Mouse (Mus musculus): Measurements from ENCODE around the gene Syt12. TPM values are rescaled to one million over a fixed set of nuclear protein-coding genes. Genes with fewer than 3 reads are reported as not detected.

Syt12 gene
- 1 to 10 TPM in 1 of 2 experiments, under 1 TPM in 1; 0.47 to 2.7 TPM for total RNA-seq (2021)

DNA sequence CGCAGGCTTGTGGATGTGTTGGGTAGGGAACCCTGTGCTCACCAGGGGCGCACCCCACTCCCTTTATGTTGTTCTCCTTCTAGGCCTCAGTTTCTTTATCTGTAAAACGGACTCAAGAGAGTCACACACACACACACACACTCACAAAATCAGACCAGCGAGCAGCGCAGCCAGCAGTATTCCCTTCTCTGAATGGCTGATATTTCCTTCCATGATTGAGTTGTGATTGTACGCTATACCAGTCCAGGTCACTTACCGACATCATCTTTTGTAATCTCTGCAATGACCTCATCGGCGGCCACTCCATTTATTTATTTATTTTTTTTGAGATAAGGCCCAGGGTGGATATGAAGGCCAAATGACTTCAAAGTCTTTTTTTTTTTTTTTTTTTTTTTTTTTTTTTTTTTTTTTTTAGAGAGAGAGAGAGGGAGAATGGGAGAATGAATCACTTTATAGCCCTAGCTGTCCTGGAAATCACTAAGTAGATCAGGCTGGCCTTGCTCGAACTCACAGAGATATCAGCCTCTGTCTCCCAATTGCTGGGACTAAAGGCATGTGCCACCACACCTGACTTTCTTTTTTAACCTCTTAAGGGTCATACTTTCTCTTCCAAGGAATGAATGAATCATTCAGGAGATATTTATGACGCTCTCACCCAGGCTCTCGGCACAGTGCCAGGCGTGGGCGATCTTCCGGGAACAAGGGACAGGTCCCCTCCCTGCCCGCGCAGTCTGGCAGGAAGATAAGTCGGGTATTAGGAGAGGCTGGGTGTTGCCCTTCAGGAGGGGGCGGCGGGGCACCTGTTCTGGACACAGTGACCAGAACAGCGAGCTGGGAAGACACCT is at the start of gene Syt12:
TSS of gene Syt12 (minus strand) at position 103 of the 845 bp plus-strand sequence.
- intact Hi-C loops (cut with DNase I) = no loop called here
- peak; percentile 39 to 47 for DNase-seq

DNA sequence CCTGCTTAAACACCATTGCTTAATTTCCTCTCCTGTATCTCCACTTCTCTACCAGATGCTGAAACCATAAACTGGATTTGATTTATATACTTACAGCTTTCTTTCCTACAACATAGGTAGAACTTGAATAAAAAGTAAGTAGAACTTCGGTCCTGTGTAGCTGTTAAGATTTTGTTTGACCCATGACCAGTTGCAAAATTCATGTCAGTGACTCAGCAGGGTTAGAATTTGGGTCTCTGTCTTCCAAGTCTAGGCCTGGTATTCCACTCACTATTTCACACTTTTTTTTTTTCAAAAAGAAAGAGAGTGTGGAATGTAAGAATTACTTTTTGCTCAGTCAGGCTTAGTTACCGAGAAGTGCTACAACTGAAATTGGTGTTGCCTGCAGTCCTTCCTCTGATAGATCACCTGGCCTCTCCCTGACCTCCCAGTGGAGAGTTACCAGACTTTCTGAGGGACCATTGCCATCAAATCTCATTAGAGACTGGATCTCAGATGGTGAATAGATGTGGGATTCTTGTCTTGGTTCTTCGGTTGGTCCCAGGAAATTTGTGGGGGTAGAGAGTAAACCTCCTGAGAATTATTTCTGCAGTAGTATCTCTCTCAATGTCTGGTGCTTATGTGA is 44.3 kb upstream of the Syt12 start:
- DNase-seq = no peak
- intact Hi-C loops (cut with DNase I) = no loop called here

DNA sequence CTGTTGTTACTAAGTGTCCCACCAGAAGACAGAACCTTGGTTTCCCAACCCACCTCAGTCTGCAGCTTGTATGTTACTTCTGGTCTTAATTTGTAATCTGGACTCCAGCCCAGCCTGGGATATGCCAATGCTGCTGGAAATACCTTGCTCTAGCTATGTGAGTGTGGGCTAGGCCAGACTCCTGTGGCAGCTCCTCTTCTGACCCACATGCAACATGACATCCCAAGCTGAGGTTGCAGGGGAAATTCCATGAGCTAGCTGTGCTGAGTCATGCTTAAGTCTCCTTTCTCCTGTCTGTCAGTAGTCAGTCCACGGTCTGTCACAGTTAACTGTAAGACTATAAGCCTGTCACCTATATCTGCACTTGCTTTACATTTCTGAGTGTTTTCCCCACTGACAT is 40.2 kb upstream of the Syt12 start:
- DNase-seq = no peak
- intact Hi-C loops (cut with DNase I) = no loop called here

DNA sequence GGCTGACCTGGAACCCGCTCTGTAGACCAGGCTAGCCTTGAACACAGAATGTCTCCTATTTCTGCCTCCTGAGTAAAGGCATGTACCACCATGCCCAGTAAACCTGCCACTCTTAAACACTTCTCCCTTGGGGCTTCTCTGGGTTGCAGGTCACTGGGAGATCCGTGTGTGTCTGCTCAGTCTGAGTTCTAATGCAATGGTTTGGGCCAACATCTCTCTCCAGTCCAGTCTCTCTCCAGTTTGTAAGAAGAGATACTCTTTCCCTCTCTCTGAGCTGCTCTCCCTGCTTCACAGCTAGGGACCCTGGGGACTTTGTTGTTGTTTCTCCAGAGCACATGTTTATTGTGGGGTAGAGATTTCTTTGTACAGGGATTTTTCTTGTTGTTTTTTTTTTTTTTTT is 39.0 kb upstream of the Syt12 start:
- intact Hi-C loops (cut with DNase I) = no loop called here
- no peak for DNase-seq

DNA sequence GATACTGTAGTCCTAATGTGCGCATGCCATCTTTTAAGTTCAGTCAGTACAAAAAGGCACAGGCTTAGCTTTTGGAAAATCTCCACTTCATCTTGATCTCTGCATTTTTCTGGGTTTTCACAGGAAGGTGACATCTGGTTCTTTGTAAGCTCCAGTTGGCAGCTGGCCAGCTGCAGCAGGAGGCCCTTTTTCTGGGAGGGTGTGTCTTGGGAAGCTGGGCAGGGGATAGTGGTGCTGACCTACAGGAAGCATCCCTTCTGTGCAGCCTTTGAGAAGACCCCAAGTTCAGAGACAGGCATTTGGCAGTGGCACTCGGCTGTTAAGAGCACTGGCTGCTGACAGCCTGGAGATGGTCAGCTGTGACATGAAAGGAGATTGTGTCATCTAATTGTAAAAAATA is 38.5 kb upstream of the Syt12 start:
- DNase-seq = peak in 1 of 2 experiments; percentile 16
- intact Hi-C loops (cut with DNase I) = no loop called here

DNA sequence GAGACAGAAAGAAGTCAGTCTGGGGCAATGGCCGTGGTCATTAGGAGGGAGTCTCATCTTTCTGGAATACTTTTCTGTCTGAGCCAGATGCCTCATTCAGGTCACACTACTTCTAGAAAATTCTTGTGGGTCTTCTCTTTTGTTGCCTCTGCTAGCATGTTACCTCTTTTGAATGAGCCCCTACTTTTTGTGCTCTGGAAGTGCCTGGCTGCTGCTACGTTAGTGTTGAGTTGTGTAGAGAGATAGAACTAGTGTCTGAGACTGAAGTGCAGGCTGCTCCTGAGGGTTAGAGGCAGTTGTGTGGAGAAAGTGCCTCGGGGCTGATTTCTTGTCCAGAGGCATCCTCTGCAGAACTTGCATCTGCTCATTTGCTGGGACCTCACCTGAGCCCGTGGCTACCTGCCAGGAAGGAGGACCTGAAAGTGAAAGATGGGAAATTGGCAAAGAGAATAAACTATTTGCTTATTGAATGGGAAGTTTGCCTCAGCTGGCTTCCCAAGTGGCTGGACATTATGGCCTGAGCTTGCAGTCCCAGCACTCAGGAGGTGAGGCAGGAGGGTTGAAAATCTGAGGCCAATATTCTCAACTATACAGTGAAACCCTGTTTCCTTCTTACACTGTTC is 36.1 kb upstream of the Syt12 start:
- intact Hi-C loops (cut with DNase I) = no loop called here
- DNase-seq = no peak

DNA sequence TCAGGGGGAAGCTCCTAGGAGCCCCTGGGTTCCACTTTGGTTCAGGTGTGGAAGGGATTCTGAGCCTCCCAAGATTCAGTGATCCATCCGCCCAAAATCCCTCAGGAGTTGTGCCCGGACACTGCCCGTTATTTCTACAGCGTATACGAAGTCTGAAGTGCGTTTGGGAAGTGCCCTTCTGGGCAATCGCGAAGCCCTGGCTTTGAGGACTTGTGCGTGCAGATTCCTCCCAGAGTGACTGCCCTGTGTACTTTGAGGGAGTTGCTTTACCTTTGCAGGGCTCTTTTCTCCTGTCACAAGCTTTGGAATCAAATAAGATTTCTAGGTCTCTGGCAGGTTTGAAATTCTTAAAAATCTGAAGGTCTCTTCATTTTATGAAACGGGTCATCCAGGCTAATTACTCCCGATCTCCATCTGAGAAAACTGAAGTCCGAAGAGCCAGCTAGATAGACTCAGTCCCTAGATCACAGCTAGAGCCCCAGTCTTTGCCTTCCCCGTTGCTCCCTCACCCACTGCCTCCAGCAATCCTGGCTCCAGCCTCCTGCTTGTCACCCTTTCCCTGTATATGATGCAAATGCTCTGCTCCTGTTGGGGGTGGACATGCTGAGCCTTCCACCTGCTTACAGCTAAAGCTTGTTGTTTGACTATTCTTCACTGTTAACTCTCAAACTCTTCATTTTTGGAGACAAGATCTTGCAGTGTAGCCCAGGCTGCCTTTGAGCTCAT is 34.0 kb upstream of the Syt12 start:
- no peak for DNase-seq
- intact Hi-C loops (cut with DNase I) = no loop called here

DNA sequence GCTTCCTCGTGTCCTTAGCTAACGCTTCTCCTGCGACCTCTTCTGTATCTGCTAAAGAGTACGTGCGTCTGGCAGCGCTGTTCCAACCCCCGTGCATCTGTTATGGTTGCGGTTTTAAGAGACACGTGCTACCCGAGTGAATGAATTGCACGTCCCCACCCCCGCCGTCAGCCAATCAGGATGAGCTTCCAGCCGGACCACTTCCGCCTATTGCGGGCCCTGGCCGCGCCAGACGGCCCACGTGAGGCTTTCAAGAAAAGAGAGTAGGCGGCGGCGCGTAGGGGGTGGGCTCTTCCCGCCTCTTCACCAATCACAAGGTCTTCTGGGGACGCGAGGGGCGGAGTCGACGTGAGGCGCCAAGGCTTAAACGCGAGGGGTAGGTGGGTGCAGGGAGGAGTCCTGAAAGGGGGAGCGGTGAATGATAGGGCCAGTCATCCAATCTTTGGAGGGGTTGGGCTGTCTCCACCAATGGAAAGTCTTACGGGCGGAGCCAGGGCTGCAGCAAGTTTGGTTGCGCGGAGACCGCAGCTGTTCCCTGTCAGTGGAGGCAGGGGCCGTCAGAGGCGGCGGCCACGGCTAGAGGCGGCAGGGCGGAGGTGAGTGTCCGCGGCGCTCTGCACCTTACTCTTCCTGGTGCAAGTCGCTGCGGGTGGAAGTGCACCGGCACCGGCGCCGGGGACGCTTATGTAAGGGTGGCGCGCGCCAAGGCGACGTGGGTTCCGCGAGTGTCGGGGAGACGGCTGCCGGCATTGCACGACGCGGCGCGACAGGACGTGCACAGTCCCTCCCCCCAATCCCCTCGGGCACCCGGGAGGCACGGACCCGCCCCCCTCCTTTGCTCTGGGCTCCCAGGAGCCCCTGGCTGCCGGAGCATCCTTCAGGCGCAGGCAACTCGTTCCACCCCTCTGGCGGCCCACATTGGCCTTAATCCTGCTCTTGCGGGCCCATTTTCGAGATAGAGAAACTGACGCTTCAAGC is 33.0 kb upstream of the Syt12 start, which contains the start of gene Pcx:
TSS of gene Pcx (plus strand) at position 487 of the 978 bp plus-strand sequence.
- intact Hi-C loops (cut with DNase I) = loop anchor here (10.0 kb wide), 1 partner anchor 325 kb away; the partner anchor contains the start of genes Ccdc87 and Ccs
- DNase-seq = peak; percentile 100

DNA sequence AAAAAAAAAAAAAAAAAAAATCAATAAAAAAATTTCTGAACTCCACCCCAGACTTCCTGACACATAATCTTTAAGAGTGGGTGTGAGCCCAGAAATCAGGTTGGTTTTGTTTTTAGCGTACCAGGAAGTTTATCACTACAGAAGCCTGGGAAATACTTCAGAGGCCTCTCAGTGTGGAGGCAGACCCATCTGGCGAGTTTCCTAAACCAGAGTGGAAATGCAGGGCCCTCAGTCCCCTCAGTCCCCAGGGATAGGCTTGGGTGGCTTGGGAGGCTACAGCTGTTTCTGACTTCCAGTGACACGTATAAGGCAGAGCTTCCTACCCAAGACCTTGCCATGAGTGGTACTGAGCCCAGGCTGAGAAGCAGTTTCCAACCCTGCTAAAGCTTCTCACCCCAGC is 30.5 kb upstream of the Syt12 start:
- intact Hi-C loops (cut with DNase I) = loop anchor here (10.0 kb wide), 1 partner anchor 327 kb away; the partner anchor contains the start of genes Ccdc87 and Ccs
- no peak for DNase-seq

DNA sequence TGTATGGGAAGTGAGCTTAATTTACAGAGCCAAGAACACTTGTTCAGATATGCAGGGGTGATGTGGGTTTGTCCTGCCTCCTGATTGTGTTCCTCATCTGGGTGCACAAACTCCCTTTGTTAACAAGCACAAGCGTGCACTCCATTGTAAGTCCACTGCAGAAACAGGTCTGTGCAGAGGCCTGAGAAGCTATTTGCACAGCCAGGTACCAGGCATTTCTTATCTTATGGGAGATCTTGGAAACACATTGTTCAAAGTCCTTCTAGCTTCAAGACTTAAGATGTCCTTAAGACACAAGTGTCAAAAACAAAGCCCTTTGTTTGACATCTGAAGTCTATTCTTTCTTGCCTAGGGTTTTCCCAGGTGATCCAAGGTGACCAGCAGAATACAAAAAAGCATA is 27.6 kb upstream of the Syt12 start:
- DNase-seq = no peak
- intact Hi-C loops (cut with DNase I) = loop anchor here (10.0 kb wide), 1 partner anchor 330 kb away; the partner anchor contains the start of genes Ccdc87 and Ccs

DNA sequence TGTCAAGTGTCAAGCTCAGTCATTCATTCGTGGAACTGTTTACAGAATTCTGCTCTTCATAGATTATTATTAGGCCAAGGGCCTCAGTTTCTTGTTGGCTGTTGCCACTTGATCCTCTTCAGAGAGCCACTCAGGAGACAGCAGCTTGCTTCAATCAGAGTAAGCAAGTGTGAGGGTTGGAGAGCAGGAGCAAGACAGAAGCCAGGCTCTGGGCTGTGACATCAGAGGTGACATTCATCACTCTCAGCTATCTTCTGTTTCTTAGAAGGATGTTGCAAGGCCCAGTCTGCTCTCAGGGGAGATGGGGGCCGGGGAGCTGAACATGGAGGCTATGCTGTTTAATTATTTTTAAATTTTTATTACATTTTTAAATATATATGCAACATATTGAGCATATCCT is 25.5 kb upstream of the Syt12 start:
- intact Hi-C loops (cut with DNase I) = loop anchor here (10.0 kb wide), 1 partner anchor 332 kb away; the partner anchor contains the start of genes Ccdc87 and Ccs
- peak in 1 of 2 experiments; percentile 10 for DNase-seq

DNA sequence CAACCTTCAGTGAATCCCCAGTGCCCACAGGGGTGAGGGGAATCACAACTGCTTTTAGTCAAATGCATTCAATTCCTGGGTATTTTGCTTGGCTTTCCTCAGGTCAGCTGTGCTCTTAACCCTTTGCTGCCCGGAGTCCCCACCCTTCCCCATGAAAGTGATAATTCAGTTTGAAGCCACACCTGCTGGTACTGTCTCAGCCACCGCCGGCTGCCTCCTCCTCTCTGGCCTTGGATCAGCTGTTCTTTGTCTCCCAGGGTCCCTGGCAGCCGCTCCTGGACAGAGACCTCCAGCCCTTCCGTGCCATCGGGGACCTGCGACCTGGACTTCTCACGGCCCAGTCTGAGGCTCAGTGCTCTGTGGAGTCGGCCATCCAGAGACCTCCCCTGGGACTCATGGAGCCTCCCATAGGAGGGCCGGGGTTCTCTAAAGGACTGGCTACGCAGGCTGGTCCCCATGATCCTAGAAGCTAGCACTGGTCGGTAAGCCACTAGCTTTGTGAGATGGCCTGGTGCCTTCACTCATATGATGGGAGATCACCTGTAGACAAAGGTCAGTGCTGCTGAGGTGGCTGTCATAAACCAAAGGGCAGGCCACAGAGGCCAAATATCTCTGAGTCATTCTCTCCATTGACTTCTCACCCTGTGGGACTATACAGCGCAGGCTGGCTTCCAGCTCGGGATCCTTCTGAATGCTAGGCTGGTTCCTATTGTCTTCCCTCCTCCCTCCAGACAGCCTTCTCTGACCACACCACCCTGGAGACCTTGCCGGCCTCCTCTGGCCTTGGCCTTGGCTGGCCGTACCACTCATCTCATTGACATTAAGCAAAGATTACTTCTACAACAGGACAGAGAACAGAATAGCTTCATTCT is 21.1 kb upstream of the Syt12 start, which contains the start of gene 2010003K11Rik:
TSS of gene 2010003K11Rik (minus strand) at position 522 of the 872 bp plus-strand sequence.
- intact Hi-C loops (cut with DNase I) = loop anchor here (2.0 to 5.0 kb wide), 2 partner anchors 129 to 245 kb away; partner anchors contain the start of gene Rce1
- DNase-seq = no peak

DNA sequence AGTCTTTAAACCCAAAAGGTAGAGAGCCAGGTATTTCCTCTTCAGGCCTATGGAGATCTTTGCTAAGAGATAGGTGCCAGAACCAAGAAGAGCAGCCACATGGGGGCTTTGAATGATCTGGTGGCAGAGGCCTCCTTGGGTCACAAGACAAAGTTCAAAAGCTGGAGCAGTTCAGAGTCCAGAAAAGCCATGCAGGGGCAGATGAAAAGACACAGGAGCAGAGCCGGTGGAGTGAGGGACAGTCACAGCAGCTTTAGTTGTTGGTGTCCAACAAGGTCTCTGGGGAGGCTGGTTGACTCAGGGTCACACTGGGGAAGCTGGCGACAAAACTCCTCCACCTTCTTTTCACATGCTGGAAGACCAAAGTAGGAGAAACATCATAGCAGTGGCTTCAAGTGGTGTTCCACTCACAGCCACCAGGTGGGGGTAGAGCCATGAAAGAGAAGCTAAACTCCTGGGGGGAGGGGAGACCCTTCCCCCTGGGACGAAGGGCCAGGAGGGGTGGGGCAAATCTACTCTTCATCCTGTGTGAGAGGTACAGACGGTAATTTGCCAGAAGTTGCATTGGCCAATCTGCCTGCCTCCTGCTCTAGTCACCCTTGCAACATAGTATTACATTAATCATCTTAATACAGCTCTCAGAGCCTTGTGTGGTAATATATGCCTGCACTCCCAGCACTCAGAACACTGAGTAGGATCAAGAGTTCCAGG is 20.2 kb upstream of the Syt12 start:
- peak; percentile 70 to 82 for DNase-seq
- intact Hi-C loops (cut with DNase I) = loop anchor here (5.0 kb wide), 1 partner anchor 130 kb away; the partner anchor contains the start of gene Rce1

DNA sequence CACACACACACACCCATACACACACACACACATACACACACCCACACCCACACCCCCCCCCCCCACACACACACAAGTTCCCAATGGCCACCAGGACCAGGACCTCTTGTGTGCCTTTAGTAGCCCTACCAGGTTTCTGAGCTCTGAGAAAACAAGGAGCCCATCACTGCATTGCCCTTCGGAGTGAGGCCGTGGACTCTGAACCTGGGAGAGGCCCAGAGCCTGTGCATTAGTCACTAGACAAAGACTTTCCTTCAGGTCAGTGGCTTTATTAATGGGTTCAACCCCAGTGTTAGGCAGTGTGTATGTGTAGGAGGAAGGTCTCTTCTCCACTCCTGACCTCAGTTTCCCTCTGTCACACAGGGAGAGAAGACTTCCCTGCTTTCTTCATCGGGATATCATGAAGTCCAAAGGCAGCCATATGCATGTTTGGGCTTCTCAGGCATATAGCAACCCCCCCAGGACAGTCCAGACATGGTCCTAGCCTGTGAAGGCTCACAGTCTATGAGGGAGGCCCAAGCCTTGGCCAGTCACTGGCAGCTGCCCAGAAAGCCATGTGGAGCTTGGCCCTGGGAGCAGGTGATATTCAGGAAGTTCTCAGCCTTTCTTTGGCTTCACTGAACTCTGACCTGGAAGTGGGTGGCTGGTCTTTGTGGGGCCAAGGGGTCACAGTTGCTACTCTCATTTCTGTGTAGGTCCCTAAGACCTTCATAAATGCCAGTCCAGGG is 19.5 kb upstream of the Syt12 start:
- DNase-seq = no peak
- intact Hi-C loops (cut with DNase I) = loop anchor here (5.0 kb wide), 1 partner anchor 131 kb away; the partner anchor contains the start of gene Rce1

DNA sequence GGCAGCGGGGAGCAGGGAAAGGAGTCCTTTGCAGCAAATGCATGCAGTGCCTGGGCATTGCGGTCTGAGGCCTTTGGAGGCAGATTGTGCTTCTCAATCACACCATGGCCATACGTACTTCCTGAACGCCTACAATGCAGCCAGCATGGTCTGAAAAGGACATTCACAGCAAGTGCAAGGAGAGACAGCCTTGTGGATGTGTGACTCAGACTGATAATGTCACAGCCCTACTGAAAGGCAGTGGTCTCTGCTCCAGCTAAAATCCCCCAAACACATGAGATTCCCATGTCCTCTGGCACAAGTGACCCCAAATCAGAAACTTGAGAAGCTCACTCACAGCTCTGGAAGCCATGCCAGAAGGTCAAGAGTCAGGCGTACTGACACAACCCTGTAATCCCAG is 18.6 kb upstream of the Syt12 start:
- no peak for DNase-seq
- intact Hi-C loops (cut with DNase I) = loop anchor here (5.0 kb wide), 1 partner anchor 131 kb away; the partner anchor contains the start of gene Rce1

DNA sequence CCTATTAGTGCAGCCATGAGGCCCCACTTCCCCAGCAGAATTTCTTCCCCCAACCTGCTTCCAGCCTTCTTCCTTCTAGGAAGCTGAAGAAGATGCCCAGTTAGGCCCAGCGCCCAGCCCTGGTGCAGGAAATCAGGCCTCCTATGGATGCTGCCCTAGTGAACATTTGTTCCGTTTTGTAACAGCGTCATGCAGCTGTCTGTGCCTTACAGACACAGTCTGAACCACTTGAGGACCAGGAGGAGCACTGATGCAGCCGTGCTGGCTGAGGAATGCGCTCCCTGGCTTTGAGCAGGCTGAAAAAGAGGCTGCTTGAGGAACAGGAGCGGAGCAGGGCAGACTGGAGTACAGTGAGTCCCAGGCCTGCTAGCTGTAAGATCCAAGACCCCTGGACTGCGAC is 17.5 kb upstream of the Syt12 start:
- no peak for DNase-seq
- intact Hi-C loops (cut with DNase I) = loop anchor here (5.0 kb wide), 1 partner anchor 133 kb away; the partner anchor contains the start of gene Rce1

Data from heart, postnatal 10 days (tissue).